Mouse (Mus musculus): ENCODE measurements around the gene Sec22b. TPM values are rescaled to one million over a fixed set of nuclear protein-coding genes. Genes with fewer than 3 reads are reported as not detected.

The Sec22b gene
- total RNA-seq, 2 experiments from 2014 or later = 80.0 to 82.9 TPM

DNA sequence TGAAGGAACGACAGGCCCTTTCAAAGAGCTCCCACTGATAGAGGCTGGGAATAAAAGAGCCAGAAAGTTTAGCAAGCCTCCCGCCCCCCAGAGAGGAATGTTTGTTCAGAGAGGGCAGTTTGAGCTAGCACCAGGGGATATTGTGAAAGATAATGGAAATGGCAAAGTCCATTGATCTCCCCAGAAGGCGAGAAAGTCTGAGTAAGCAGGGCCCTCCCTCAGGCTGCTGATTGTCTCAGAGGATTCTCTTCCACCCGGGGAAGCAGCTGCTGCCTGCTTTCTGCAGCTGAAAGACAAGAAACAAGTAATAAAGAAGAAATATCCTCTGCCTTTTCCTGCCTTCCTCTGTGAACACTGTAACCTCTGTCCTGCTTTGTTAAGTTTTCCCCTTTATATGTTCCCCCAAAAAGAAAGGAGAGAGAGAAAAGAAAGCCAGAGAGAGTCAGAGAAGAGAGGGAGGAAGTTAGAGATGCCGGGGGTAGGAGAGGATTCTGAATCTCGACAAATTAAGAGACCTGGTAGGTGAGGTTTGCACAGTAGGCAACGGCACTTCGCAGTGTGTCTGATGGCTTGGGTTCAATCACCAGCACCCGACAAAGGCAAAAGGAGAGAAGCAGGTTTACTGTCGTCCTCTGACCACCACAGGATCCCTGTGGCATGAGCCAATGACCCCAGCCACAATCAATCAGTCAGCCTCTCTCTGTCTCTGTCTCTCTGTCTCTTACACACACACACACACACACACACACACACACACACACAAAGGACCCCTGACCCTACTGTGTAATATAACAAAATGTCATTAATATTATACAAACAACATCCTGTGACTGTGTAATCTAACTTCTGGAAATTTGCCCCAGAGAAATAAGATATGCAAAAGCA lies 38.9 kb downstream of the Sec22b start:
- DNase-seq (ENCODE audit: low spot score in 2 of 2) = no peak

- peak in 1 of 2 experiments; percentile 33 for DNase-seq (ENCODE audit: low spot score in 2 of 2)
These were observed 39.7 kb downstream of the Sec22b start for GRCm38 (mm10) chr3:97940511-97941204.

GRCm38 (mm10) chr3:97941440-97942259 lies 40.7 kb downstream of the Sec22b start:
- peak in 1 of 2 experiments; percentile 33 for DNase-seq (ENCODE audit: low spot score in 2 of 2)

DNA sequence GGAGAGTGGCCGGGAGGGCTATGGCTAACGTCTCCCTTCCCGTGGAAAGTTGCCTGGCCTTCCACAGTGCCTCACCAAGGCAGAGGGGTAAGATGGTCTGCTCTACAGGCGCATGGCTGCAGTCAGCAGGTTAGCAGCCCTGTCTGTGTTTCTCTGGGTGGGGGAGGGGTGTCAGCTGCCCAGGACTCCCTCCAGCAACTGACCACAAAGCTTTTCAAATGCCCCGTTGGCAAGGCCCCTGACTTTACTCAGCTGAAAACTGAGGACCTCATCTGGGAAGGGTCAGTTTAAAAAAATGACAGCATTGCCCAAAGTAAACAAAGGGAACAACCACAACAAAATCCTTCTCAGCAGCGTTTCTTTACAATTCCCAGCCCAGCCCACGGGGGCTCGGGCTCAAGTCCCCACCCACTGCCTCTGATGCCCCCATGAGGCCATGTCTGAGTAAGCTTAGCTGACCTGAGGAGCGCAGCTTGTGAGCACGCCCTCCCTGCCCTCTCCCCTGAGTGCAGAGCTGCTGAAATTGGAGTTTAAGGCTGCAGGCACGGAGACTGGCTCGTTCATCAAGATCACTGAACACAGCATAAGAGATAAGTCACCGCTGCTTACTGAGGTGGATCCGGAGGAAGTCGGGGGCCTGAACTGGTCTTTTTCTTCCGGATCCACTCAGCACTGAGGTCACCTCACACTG lies 41.4 kb downstream of the Sec22b start:
- no peak for DNase-seq (ENCODE audit: low spot score in 2 of 2)

DNA sequence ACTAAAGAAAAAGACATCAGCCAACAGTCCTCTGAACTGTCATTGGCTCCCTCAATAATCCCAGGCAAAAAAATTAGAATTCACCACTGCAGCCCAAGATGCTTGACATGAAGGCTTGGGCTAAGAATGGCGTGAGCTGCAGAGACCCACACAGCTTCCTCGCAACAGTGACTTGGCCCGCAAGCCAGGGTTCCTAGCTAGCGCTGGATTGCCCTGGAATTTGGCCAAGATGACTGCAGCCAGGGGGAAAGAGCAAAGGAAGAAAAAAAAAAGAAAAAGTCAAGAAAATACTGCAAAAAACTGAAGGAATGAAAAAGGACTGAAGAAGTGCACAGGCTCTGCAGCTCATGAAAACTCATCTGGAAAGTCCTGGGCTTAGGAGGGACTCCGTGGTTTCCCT lies 43.5 kb downstream of the Sec22b start:
- DNase-seq (ENCODE audit: low spot score in 2 of 2) = no peak

GRCm38 (mm10) chr3:97946439-97946838 lies 45.4 kb downstream of the Sec22b start:
- no peak for DNase-seq (ENCODE audit: low spot score in 2 of 2)

DNA sequence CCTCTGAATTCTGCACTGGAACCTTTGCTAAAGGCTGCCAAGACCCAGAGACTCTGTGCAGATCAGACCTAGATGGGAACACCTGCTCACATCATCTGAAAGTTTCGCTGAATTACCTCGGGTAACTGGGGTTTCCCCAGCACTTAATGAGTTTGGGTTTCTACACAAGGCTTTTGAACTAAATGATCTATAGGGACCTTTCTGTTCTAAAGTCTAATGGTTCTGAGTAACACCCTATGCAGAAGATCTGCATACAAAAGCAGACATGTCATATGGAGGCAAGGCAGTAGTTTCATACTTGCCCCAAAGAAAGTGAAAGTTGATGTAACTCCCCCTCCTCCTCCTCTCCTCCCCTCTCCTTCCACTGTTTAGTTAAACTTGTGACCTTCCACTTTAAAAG lies 47.5 kb downstream of the Sec22b start:
- no peak for DNase-seq (ENCODE audit: low spot score in 2 of 2)

DNA sequence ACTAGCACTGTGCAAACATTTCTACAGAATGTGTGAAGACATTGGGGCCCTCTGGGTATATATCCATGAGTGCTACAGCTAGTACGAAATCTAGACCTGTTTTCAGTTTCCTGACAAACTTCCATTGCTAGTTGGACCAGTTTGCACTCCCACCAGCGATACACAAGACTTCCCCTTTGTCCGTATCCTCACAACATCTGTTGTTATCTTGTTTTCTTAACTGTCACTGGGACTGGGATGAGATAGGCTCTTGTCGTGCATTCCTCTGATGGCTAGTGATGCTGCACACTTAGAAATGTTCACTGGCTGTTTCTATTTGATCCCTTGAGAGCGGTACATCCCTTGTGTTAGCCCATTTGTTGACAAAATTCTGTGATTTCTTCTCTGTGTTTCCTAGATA lies 49.0 kb downstream of the Sec22b start:
- no peak for DNase-seq (ENCODE audit: low spot score in 2 of 2)

DNA sequence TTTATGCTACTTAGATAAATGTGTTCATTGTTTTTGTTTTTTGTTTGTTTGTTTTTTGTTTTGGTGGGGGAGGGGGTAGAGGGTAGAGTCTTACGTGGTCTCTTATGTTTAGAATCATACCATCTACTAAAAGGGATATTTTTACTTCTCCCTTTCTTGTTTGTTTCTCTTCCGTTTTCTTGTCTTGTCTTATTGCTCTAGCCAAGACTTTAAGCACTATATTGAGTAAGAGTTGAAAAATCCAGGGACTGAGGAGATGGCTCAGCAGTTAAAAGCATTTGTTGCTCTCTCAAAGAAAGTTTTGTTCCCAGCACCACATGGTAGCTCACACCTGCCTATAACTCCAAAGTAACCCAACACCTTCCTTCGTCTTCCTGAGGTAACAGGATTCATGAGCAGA lies 50.1 kb downstream of the Sec22b start:
- no peak for DNase-seq (ENCODE audit: low spot score in 2 of 2)

- no peak for DNase-seq (ENCODE audit: low spot score in 2 of 2)
These were observed 52.2 kb downstream of the Sec22b start for GRCm38 (mm10) chr3:97953196-97953595.

DNA sequence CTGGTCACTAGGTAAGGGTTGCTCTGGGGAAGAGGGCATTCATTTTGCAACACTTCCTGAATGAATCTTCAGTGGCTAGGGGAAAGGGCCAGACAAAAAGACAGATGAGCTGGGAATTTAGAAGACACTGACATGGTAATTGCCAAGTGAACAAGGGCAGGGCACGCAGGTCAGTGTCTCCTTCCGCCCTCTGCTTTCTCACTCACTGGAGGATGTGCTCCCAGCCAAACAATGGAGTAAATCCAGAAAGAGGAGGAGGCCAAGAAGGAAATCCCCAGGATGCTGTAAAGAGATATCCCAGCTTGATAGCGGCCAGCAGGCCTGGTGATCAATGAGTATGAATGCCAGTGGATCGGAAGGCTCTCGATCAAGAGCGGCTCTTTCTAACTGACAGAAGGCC lies 55.3 kb downstream of the Sec22b start:
- DNase-seq (ENCODE audit: low spot score in 2 of 2) = no peak

DNA sequence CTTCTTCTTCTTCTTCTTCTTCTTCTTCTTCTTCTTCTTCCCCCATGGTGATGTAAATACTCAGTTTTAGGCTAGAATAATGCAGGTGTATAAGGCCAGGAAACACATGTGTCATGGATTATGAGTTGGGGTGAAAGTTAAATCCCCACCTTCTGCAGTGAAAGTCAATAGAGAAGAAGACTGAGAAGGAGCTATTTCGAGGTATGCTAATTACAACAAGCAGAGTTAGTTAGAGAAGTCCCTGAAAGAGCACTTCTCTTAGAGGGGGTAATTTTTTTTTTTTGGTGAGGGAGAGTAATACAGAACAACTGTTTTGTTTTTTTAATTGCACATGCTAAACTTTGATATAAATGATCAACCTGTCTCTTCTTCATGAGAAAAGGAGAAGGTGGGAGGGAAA lies 55.9 kb downstream of the Sec22b start:
- DNase-seq (ENCODE audit: low spot score in 2 of 2) = no peak

GRCm38 (mm10) chr3:97960783-97961594 lies 60.0 kb downstream of the Sec22b start:
- DNase-seq (ENCODE audit: low spot score in 2 of 2) = no peak

DNA sequence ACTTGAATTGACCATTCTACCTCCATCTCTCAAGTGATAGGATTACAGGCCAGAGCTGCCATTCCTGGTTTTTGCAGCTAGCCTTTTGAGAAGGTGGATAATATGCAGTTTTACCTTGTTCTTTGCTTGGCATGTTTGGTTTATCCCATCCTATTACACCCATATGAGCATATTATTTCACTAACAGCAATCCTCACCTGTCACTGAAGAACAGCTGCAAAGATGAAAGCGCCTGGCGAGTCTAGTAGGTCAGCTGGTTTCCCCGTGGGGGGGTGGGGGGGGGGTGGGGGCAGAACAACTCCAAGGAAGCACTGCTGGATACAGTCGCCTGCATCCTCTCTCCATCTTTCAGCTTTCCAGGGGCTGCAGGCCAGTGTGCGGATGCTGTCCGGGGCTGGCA lies 61.0 kb downstream of the Sec22b start:
- DNase-seq (ENCODE audit: low spot score in 2 of 2) = no peak

GRCm38 (mm10) chr3:97964878-97965353 lies 63.9 kb downstream of the Sec22b start:
- DNase-seq (ENCODE audit: low spot score in 2 of 2) = no peak

DNA sequence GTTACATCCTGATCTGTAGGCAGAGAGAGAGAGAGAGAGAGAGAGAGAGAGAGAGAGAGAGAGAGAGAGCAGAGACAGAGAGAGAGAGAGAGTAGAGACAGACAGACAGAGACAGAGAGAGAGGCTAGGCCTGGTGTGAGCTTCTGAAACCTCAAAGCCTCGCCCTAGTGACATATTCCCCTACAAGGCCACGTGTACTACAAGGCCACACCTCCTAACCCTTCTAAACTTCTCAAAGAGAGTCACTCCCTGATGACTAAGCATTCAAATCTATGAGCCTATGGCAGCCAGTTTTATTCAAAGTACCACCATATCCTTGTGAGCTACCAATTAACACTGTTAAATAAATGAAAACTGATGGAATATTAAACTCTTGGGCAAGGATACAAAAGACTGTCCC lies 66.6 kb downstream of the Sec22b start:
- DNase-seq (ENCODE audit: low spot score in 2 of 2) = no peak

DNA sequence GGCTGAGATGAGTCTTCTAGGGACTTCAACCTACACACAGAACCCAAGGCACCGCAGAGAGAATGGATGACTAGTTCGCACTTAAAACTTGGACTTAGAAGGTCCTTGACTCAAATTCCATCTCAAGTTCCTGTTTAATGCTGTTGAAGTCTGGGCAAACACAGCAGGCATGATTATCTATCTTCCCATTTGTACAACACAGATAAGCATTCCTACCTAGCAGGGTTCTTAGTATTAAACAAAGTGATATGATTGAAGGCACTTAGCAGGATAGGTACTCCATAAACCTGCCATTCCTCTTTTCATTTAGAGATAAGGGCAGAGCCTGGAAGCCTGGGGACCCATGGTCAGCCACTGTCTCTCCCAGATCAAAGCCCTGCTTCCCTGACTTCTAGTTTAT lies 67.2 kb downstream of the Sec22b start:
- no peak for DNase-seq (ENCODE audit: low spot score in 2 of 2)

DNA sequence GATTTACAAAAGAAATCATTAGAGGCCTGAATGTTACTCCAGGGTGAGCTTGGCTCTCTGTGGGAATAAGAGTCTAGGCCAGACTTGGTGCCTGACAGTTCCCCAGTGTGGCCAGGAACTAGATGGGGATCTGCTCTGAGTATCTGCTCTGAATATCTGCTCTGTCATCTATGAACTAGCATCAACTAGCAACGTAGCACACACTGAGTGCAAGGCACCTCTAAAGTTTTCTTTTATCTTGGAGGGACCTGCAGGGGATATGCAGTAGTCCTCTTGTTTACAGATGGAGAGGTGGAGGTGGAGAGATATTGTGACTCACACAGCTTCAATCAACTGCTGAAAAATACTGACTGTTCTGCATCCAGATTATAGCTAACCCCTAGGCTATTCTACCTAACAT lies 68.0 kb downstream of the Sec22b start:
- DNase-seq (ENCODE audit: low spot score in 2 of 2) = no peak

DNA sequence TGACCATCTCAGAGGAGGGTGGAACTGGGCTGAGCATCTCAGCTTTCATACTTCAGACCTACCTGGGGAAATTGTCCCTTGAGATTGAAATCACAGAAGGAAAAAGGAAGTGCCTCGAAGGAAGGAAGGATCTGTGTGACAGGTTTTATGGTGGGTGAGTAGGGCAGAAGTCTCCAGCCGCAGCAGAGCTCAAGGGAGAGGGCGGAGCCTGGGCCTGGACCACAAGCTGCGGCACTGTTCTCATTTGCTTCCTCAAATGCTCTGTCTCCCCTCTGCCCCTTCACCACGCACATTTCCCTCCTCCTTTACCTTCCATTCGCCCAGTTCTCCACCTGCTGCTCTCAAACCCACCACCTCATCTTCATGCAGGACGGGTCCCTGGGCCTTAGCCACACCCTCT lies 70.1 kb downstream of the Sec22b start:
- DNase-seq (ENCODE audit: low spot score in 2 of 2) = no peak

GRCm38 (mm10) chr3:97972200-97972599 lies 71.2 kb downstream of the Sec22b start:
- DNase-seq (ENCODE audit: low spot score in 2 of 2) = no peak
